Mouse (Mus musculus) stomach, postnatal 0 days (tissue): ENCODE measurements around the gene Inca1.

Experiments
- CTCF ChIP-seq: IDR thresholded peaks from 2 replicates; pipeline ENCODE4 v1.5.1; 2016; ENCODE audit warnings: antibody characterized with exemption, low read depth, mild to moderate bottlenecking, moderate library complexity
- EP300 ChIP-seq: optimal IDR thresholded peaks from 2 replicates; pipeline ENCODE3; 2016; ENCODE audit warnings: antibody characterized with exemption

- TF ChIP-seq CTCF (no peak), EP300 (no peak)
Measured at GRCm38 (mm10) chr11:70733256-70733655, 33.3 kb upstream of the Inca1 start.
